Mouse (Mus musculus) kidney, adult 8-10 months (tissue): ENCODE data around the gene Vgf.

ENCODE experiments used
- DNase-seq, 2 experiments: peaks; one replicate each; pipeline ENCODE4 v3.0.0; 2022

Vgf gene

GRCm38 (mm10) chr5:137026092-137026491 lies at the start of gene Vgf:
Gene Vgf (plus strand): TSS chr5:137026392.
- DNase-seq = no peak

GRCm38 (mm10) chr5:136977769-136978168 lies 48.4 kb upstream of the Vgf start:
- no peak for DNase-seq

- DNase-seq = no peak
These were observed 46.4 kb upstream of the Vgf start for GRCm38 (mm10) chr5:136979762-136980161.

- no peak for DNase-seq
These were observed 45.2 kb upstream of the Vgf start for GRCm38 (mm10) chr5:136980974-136981373.

GRCm38 (mm10) chr5:136982338-136982930 lies 43.8 kb upstream of the Vgf start:
- DNase-seq = peak in 1 of 2 experiments; percentile 50

GRCm38 (mm10) chr5:136984828-136985227 lies 41.4 kb upstream of the Vgf start:
- no peak for DNase-seq

- DNase-seq = peak; percentile 97
These were observed 39.5 kb upstream of the Vgf start, which contains the start of gene Plod3 for GRCm38 (mm10) chr5:136986695-136987137. Gene Plod3 (plus strand): TSS chr5:136987019.

GRCm38 (mm10) chr5:136987138-136987933 lies 38.9 kb upstream of the Vgf start:
- peak; percentile 77 to 79 for DNase-seq

GRCm38 (mm10) chr5:136987934-136988271 lies 38.3 kb upstream of the Vgf start, which contains the start of gene Znhit1:
Gene Znhit1 (minus strand): TSS chr5:136988021.
- no peak for DNase-seq

- DNase-seq = no peak
These were observed 37.8 kb upstream of the Vgf start for GRCm38 (mm10) chr5:136988420-136988819.

- DNase-seq = no peak
These were observed 36.4 kb upstream of the Vgf start for GRCm38 (mm10) chr5:136989801-136990200.

- no peak for DNase-seq
These were observed 26.7 kb upstream of the Vgf start for GRCm38 (mm10) chr5:136999449-136999848.

GRCm38 (mm10) chr5:137000612-137001011 lies 25.6 kb upstream of the Vgf start:
- DNase-seq = no peak

- no peak for DNase-seq
These were observed 18.9 kb upstream of the Vgf start for GRCm38 (mm10) chr5:137007276-137007675.

- DNase-seq = peak in 1 of 2 experiments; percentile 75
These were observed 16.2 kb upstream of the Vgf start for GRCm38 (mm10) chr5:137009988-137010387.

GRCm38 (mm10) chr5:137012401-137012950 lies 13.7 kb upstream of the Vgf start:
- DNase-seq = no peak

GRCm38 (mm10) chr5:137015913-137016312 lies 10.3 kb upstream of the Vgf start:
- DNase-seq = no peak

GRCm38 (mm10) chr5:137024318-137024717 lies 1.9 kb upstream of the Vgf start:
- no peak for DNase-seq

GRCm38 (mm10) chr5:137025132-137025531 lies 1.1 kb upstream of the Vgf start:
- DNase-seq = peak; percentile 27 to 70

- DNase-seq = no peak
These were observed 2.5 kb downstream of the Vgf start for GRCm38 (mm10) chr5:137028561-137029272.

GRCm38 (mm10) chr5:137029273-137029585 lies 3.0 kb downstream of the Vgf start:
- DNase-seq = no peak

GRCm38 (mm10) chr5:137029643-137030415 lies 3.6 kb downstream of the Vgf start:
- DNase-seq = peak; percentile 93 to 97

- no peak for DNase-seq
These were observed 4.2 kb downstream of the Vgf start for GRCm38 (mm10) chr5:137030416-137030810.
